Mouse (Mus musculus) left cerebral cortex, adult 8-10 months (tissue): ENCODE measurements around the gene Gpr12. TPM values are rescaled to one million over a fixed set of nuclear protein-coding genes. Genes with fewer than 3 reads are reported as not detected.
"Not testable (repeated sequence)": the region's sequence is repeated elsewhere in the genome, so short reads cannot be mapped to it uniquely, and the experiment has no call there.

Source experiments
- DNase-seq, 2 experiments: peaks; one replicate each; pipeline ENCODE4 v3.0.0; 2022; ENCODE audit warnings: low spot score in 2 of 2
- total RNA-seq, 4 experiments: library from RNA; stranded (reverse); gene quantifications; 2 replicates each; pipeline ENCODE4 v1.2.4; 2022

Gpr12 gene
- 10 to 100 TPM; 32.3 to 35.0 (median 32.8) TPM for total RNA-seq

DNA sequence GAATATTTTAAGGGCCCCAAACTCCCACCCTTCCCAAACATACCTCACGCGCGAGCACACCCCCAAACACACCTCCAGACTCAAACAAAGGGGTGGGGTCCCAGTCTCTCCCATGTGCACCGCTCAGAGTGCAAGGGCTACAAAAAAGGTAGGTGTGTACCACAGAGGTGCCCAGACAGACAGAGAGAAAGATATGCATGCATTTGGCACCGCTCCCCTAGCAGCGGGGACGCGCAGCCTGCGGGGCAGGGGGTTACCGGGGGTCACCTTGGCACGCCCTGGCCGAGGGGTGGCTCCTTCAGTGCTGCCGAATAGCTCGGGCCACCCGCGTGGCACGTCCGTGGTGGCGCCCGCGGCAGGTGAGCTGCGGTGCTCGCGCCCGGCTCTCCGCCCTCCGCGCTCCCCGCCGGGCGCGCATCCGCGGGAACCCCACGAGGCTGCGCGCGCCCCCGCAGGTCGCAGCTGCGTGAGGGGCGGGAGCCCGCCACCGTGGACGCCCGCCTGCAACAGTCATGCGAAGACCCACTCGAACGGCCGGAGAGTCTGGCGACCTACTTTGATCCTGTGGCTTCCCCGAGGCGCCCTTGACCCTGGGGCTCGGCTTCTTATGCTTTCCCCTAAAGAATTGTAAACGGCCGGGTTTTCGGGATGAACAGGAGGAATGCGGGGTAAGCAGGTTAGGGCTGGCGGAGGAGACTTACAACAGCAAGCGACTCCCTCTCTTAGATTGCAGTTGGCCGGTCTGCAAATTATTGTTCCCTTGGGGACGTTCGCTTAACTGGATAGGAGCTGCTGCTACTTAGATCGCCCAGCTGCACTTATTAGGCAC, at the start of gene Gpr12:
Gene Gpr12 (minus strand): TSS at position 762 of the 829 bp plus-strand sequence.
- peak; percentile 35 to 43 for DNase-seq

DNA sequence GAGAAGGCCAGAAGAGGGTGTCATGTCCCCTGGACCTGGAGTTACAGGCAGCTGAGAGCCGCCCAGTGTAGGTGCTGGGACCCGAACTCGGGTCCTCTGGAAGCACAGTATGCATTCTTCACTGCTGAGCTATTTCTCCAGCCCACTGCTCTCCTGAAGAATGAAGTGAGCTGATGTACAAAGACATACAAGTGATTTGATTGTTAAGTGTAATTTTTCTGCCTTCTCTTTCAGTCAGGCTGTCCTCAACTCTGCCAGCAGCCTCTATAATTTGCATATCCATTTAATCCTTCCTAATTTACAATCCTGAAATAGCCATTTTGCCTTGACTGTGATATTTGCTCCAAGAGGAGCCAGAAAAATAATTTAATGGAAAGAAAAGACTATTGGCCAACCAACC, 46.6 kb upstream of the Gpr12 start:
- DNase-seq, result no peak

DNA sequence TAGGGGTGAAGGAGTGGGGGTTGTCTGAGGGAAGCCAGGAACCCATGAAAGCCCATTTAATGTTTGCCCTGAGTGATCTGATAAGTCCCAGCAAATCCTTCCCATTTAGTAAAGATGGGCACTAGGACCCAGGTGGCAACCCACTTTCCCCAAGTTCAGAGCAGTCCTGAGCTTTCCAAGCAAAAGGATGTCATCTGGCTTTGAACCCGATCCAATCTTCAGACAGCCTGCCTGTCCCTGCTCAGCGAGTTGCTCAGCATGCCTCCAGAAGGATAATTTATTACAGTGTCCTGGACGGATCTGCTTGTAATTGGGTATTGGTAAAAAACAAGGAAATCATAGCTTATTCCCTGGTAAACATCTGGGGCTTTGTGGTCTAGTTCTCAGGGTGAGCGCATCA, 45.9 kb upstream of the Gpr12 start:
- DNase-seq, result no peak

DNA sequence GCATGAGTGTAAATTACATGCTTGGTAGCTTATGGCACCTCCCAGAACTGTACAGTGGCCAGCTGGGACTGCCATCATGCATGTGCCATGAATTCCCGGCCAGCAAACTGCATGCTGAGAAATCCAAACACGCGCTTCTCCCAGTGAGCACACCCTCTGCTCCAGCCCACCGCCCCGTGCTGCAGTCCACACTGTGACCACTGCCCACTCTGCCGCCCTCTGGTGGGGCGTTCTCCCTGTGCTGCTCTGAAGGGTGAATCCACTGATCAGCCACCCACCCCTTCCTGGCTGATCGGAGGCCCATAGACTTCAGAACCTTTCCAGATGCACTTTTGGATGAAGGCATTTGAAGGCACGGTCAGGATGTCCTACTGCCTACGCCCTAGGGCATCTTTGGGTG, 44.6 kb upstream of the Gpr12 start:
- DNase-seq, result no peak

DNA sequence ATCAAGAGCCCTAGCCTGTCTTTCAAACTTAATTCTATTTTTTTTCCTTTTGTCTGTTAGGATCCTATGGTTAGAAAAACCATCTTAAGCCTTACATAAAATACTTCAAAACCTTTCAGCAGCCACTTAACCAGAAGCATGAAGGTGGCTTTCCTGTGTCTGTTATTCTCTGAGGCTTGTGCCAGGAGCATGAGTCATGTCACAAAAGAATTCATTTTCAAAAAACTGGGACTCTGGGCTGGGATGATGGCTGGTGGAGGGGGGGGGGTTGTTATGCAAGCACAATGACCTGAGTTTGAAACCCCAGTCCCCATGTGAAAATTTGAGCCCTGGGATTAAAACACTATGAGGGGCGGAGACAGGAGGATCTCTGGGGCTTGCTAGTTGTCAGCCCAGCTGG, 43.8 kb upstream of the Gpr12 start:
- no peak for DNase-seq

DNA sequence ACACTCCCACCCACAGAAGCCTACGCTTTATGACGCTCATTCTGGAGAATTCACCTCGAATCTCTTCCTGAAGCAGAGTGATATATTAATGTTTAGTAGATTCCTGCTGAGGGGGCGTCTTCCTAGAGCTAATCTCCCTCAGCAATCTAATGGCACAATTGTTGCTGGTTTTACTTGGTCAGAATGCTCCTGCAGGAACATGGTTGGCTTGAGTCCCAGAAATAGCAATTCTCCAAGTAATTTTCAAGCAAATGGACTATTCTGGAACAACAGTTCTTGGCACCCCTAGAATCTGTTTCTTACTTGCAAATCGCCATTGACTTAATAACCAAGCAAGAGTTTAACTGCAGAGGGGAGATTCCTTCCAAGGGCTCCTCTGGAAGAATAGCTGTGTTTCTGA, 42.9 kb upstream of the Gpr12 start:
- DNase-seq, result no peak

DNA sequence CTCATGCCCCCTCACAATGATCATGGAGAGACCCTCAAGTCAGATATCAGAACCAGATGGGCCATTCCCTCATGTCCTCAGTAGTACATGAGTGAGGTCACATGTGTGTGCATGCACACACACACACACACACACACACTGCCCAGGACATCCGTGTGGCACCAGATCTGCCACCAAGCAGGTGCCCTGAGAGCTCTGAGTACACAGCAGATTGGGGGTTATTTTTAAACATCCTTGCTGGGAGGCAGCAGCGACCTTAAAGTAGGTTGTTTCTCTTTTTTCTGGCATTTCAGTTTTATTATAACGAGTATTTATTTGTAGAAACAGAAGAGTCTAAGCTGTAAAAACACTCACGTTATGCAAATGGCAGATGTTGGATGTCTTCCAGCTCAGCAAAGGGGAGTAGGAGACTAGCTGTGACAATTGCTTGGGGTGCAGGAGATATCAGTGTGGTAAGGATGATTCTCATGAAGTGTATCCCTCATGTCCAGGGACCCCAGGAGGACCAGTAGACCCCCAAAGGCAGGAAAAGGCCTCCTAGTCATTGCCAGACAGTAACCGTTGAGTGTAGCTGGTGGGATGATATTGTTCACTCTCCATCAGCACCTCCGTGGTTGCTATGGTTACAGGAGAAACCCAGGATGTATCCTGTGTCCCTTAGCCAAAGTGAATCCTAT, 40.7 kb upstream of the Gpr12 start:
- DNase-seq, result peak; percentile 40 to 83

DNA sequence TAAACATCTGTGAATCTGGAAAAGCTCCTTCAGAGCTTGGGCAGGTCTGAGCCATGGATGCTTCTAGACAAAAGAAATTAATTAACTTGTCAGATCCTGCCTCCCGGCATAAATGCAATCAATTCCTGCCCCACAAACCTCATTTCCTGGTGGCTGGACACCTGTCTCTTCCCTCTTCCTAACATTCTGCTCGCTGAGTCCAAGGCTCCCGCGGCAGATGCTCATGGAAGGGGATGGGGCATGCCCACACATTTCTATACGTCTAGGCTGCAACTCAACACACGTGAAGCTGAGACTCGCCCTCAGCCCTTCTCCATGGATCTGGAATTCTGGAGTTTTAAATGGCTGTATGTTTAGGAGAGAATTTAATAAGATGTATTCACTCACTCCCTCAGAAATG, 26.8 kb upstream of the Gpr12 start:
- no peak for DNase-seq

DNA sequence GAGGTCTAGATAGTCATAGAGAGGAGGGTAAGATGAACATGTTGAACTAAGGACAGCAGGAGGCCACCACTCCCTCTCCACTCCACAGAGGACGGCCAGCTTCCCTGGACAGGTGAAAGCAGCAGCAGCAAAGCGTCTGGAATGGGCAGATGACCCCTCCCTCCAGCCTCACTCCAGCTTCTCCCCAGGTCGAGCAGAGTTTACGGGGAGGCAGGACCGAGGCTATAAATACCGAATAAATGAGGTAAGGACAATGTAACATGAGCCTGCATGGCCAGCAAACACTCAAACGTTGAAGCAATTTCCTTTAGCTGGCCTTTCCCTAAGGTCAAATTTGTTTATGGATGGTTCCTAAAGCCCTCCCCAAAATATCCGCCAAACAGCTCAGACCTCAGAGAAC, 26.0 kb upstream of the Gpr12 start:
- no peak for DNase-seq

DNA sequence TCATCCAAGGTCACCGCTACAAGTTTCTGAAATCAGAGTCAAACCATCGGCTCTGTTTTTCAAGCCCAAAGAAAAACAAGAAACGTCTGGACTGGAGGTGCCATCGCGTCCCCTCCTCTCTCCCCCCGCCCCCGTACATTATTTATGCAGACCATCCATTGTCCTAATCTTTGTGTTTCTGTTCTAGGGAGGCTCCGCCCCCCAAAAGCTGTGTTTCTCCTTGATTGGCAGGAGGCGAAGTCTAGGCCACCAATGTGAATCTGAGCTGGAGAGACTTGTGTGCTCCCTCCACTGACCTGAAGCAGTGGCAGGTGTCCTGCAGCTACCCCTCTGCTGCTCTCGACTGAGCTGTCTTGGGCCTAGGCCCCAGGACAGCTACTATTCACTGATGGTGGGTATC, 24.6 kb upstream of the Gpr12 start:
- no peak for DNase-seq

DNA sequence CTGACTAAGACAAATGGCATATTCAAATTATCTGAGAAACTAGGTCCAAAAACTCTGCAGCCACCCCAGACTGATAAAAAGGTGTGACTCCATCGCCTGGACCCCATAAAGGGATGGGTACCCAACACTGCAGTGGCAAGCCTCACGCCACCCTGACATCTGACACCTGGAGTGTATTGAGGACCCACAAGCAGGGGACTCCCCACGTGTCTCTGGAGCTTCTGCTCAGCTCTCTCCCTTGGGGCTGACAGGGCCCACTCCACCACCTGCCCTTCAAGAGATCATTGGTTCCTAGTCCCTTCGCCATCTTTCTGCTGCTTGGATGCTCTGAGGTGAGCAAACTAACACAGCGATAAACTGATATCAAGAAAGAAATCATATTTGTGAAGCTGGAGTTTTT, 22.8 kb upstream of the Gpr12 start:
- DNase-seq, result no peak

DNA sequence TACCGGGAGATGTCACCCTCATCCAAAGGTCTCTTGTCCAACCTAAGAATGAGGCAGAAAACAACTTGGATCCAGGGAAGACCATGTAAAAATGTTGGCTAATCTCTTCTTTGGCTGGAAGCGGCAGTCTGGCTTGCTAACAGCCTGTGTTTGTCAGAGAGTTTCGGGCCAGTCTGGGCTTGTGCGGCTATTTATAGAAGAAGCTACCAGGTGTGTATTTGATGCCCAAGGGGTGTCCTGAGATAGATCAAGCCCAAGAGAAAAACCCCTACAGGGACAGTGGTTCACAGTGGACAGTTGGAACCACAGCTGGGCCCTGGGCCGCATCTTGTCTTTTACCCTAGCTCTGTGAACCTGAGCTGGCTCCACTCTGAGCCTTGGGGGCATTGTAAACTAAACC, 21.9 kb upstream of the Gpr12 start:
- DNase-seq, result no peak

DNA sequence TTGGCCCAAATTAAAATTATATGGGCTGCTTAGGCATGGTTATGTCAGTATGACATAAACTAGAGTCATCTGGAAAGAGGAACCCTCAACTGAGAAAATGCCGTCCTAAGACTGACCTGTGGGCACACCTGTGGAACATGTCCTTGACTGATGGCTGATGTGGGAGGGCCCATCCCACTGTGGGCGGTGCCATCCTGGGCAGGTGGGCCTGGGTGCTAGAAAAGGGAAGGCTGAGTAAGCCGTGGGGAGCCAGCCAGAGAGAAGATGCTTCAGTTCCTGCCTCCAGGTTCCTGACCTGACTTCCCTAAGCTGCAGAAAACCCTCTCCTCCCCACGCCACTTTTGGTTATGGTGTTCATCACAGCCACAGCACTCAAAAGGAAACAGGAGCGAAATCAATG, 21.2 kb upstream of the Gpr12 start:
- no peak for DNase-seq

DNA sequence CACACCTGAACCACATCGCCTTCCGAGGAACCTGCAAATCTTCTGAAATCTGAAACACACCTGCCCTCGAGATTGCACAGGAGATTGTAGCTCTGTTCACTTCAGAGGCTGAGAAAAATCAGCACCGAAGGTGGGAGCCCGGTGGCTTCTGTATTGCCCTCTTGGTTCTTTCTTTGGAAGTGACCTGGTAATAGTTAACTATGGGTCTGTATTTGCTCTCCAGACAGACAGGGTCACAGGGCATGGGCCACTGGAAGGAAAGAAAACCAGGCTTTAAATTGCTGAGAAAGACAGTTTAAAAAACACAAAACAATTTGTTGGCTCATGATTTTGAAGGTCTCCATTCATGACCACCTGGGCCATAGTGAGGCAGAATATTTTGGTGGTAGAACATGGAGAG, 14.9 kb upstream of the Gpr12 start:
- DNase-seq, result no peak

DNA sequence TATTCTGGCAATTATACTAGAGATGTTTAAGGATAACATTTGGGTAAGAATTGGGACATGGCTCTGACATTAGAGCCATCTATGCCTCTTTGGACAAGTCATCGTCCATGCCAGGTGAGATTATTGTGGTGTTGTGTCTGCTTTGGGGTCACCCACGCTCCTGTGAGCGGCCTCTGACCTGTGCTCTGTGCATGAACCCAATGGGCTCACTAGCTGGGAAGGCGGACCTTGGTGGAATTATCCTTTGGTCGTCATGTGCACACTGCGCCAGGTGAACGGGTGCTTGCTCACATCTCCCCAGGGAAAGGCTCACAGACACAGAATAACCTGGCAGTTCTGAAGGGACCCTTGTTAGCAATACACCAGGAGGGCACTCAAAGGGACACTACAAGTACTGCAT, 14.2 kb upstream of the Gpr12 start:
- DNase-seq, result not testable (repeated sequence)

DNA sequence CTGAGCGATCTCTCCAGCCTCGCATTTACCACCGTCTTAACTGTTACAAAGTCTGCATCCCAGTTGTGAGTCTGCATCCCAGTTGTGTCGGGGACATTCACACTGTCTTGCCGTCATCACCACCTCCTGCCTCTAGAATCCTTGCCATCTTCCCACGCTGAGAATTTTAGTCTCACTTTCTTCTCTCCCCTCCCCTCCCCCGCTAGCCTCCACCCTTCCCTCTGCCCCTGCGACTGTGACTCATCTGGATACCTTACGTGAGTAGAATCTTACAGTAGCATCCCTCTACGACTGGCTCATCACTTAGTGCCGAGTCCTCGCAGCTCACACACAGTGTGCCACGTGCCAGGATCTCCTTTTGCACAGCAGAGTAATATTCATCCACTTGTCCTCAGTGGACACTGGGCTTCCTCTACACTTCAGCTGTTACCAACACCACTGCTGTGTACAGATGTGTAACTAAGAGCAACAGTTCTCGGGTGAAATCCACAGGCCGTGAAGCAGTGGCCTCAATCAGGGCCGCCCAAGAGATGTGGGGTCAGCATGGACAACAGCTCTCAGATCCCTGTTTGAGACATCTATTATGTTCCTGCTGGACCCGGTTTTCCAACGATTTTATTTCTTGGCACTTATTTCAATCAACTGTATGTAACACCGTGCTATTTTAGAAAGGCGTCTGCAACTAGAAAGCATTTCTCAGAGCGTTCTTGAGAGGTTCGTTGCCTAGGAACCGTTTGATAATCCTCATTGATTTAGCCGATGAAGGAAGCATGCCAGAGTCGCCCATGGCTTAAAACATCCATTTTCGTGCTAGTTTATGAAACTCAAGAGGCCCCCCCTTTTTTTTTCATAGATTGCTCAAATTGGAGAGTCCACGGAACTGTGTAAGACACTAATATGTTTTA, 13.4 kb upstream of the Gpr12 start:
- DNase-seq, result peak in 1 of 2 experiments; percentile 25

DNA sequence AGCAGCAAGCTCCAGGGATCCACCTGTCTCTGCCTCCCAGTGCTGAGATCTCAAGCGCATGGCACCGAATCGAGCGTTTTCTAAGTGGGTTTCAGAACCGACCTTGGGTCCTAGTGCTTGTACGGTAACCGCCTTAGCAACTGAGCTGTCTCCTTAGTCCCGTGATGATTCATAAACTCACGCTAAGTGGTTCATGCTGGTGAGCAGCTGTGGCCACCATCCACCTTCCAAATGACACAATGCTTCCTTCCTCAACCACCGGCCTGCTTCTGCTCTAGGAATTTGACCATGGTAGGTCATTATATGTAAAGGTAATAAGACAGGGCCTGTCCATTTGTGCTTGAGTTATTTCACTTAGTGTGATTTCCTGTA, 12.4 kb upstream of the Gpr12 start:
- DNase-seq, result no peak

DNA sequence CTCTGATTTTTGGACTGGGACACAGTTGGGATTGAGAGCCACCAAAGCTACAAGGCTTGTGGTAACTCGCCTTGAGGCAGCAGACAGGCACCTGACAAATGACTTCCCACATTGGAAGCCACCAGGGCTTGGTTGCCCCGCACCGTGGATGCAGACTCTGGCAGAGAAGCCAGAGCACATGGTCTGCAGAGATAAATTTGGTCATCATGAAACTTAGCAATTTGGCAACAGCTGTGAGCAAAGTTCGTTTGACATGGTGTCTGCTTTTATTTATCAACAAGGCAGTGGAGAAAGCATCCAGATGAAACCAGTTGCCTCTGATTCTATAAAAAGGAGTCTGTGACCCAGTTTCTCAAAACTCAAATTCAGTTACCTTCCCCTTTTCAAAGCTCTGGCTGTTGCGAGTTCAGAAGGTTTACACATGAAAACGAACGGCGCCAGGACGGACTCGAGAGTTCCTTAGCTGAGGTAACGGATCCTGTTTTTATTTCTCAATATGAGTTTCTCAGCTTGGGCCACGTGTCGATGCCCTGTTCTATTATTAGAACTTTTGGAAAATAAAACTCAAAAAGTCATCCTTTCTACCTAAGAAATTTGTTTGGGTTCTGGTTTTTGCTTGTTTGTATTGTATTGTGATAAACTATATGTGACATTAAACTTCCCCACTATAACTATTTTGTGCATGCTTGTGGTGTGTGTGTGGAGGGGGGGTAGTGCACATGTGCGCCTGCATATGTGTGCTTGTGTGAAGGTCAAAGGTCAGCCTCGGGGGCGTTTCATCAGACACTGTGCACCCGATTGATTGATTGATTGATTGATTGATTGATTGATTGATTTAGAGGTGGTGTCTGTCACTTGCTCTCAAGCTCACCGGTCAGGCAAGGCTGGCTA, 11.8 kb upstream of the Gpr12 start:
- no peak for DNase-seq

DNA sequence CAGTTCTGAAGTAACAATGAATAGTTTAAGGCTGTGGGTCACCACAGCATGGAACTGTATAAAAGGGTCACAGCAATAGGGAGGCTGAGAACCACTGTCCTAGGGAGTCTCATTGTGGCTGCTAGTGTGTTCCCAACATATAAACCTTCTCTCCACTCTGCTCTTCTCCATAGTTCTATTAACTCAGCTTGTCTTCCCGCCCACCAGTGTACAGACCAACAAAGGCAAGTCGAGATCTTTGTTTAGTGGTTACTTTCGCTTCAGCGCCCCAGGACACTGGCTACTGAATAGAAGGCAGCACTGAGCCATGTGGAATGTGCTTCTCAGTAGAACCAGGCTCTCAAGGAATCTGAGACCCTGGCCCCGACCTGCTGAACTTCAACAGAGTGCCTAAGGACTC, 7.5 kb upstream of the Gpr12 start:
- no peak for DNase-seq

DNA sequence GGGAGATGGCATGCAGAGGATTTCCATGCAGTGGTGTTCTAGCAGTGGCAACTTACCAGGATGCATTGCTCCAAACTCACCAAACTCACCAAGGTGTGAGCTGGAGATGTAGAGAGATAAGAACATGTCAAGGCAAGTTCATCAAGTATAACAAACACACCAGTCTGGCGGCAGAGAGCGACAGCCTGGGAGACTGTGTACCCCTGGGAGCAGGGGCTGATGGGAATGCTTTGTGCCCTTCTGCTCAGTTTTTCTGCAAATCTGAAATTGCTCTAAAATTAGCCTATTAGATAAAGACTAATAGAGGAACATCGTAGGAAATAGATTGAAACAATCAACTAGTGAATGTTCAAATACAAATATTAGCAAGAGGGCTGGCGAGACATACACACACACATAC, 6.6 kb upstream of the Gpr12 start:
- DNase-seq, result no peak

DNA sequence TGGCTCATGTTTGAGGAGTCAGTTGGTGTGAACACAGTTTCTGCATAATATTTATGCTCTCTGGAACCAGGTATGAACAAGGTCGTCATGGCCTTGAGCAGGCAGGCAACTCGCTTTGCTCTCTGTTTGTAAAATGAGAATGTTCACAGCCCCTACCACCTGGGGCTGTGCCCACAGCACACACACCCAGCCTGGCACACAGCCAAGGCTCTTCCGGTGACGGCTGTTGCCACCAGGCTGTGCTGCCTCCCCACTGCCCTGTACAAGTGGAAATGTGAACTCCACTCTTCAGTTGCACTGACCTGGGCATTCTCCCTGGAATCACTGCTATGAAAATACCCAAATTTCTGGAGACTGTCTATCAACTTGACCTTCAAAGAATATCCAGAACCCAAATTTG, 5.9 kb upstream of the Gpr12 start:
- no peak for DNase-seq
